Mouse (Mus musculus): Measurements from ENCODE around the gene Atg16l2. TPM values are rescaled to one million over a fixed set of nuclear protein-coding genes. Genes with fewer than 3 reads are reported as not detected.

Atg16l2 gene
- total and polyA plus RNA-seq, 3 experiments, result 7.9 to 8.8 TPM; not detected in 1

DNA sequence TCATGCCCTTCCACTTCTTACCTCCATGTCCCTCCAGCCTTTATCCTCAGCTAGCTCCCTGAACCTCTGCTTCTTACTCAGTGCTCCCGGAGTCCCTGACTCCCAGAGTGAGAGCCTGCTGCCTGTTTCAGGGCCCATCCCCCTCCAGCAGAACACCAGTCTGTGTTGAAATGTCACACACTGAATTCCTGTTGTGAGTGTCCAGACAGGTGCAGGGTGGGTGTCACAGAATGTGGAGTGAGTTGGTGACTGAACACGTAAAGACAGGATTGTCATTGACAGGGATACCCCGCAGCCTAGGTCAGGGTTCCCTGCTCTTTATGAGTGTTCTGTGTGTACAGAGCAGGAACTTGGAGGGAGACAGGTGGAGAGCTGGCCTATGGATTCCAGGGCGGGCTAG is 42.8 kb upstream of the Atg16l2 start:
- Histone ChIP-seq H3K9me3 (replicated peaks; ENCODE audit: insufficient read depth, low read length) (no peaks in the 10 kb centered on the region), H3K27me3 (ENCODE audit: control insufficient read depth in 1 of 2, insufficient read depth in 2 of 2, low read length in 2 of 2) (no peaks in the 10 kb centered on the region), H3K79me2 (ENCODE audit: control insufficient read depth, insufficient read depth, low read length, poor library complexity) (peaks cover 7% of the 10 kb centered on the region), H3K9ac (ENCODE audit: control insufficient read depth, low read depth, low read length, poor library complexity, severe bottlenecking) (no peak overlapping the region), H3K27ac (ENCODE audit: control insufficient read depth, low read depth, low read length) (no peak overlapping the region), H3K4me1 (ENCODE audit: control insufficient read depth in 1 of 2, insufficient read depth in 2 of 2, low read length in 2 of 2) (peaks cover 2 to 19% of the 10 kb centered on the region in 2 experiments), H3K36me3 (ENCODE audit: control insufficient read depth in 1 of 2, insufficient read depth in 2 of 2, low read length in 2 of 2) (peaks cover 0 to 4% of the 10 kb centered on the region in 2 experiments; a peak in 2 of 4 replicates), H3K4me3 (ENCODE audit: control insufficient read depth in 1 of 2, insufficient read depth in 1 of 2, low read depth in 2 of 2, low read length in 2 of 2) (no peak overlapping the region)
- TF ChIP-seq ZMIZ1 (IDR thresholded peaks at IDR 0.05; ENCODE audit: low read depth, low read length) (no peak), GATA1 (IDR thresholded peaks at IDR 0.05; ENCODE audit: low read depth, low read length) (no peak), CHD2 (IDR thresholded peaks at IDR 0.05; ENCODE audit: low read length) (no peak), JUND (IDR thresholded peaks at IDR 0.05; ENCODE audit: low read depth, low read length) (no peak), HCFC1 (IDR thresholded peaks at IDR 0.05; ENCODE audit: low read depth, low read length) (no peak), POLR2AphosphoS2 (IDR thresholded peaks at IDR 0.05; ENCODE audit: low read length) (no peak), CHD1 (IDR thresholded peaks at IDR 0.05; ENCODE audit: low read depth, low read length) (no peak), MAFK (IDR thresholded peaks at IDR 0.05; ENCODE audit: borderline replicate concordance, low read depth, low read length) (no peak), E2F4 (IDR thresholded peaks at IDR 0.05; ENCODE audit: borderline replicate concordance, low read depth, low read length) (no peak), TAL1 (IDR thresholded peaks at IDR 0.05; ENCODE audit: low read length) (no peak), POLR2A (IDR thresholded peaks at IDR 0.05; ENCODE audit: control insufficient read depth in 1 of 2, insufficient read depth in 1 of 2, low read depth in 1 of 2, low read length in 2 of 2, poor library complexity in 1 of 2) (no peak), NRF1 (IDR thresholded peaks at IDR 0.05; ENCODE audit: insufficient read depth, low read depth, low read length, poor library complexity, severe bottlenecking) (no peak), TBP (IDR thresholded peaks at IDR 0.05; ENCODE audit: low read depth, low read length) (no peak), USF1 (IDR thresholded peaks at IDR 0.05; ENCODE audit: low read depth, low read length) (no peak)
- no peak for DNase-seq (ENCODE audit: low read depth, low spot score)

DNA sequence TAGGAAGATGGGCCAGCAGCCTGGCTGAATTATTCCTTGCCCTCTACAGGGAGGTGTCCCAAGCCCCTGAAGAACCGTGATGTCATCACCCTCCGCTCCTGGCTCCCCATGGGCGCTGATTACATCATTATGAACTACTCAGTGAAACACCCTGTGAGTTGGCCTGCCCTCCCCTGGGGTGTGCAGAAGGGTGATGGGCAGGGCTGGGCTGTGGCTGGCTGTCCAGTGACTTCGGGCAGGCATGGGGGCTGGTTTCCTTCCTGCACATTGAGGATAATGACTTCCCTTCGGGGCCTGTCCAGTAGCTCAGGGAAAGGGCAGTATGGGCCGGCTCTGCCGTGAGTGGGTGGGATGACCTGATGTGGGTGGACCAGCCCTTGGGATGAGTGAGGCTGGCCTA is 41.1 kb upstream of the Atg16l2 start:
- H3K4me1 ChIP-seq (ENCODE audit: control insufficient read depth in 1 of 2, insufficient read depth in 2 of 2, low read length in 2 of 2), result peaks cover 2 to 11% of the 10 kb centered on the region in 2 experiments
- no peak for TF ChIP-seq ZKSCAN1 (IDR thresholded peaks at IDR 0.05; ENCODE audit: low read depth, low read length)
- no peak for DNase-seq (ENCODE audit: low read depth, low spot score)
- H3K79me2 ChIP-seq (ENCODE audit: control insufficient read depth, insufficient read depth, low read length, poor library complexity), result peaks cover 2% of the 10 kb centered on the region; the same call in 1 of the 2 replicates
- no peaks in the 10 kb centered on the region for H3K9me3 ChIP-seq (replicated peaks; ENCODE audit: insufficient read depth, low read length)
- peaks cover 0 to 4% of the 10 kb centered on the region in 2 experiments; a peak in 2 of 4 replicates for H3K36me3 ChIP-seq (ENCODE audit: control insufficient read depth in 1 of 2, insufficient read depth in 2 of 2, low read length in 2 of 2)
- H3K9ac ChIP-seq (ENCODE audit: control insufficient read depth, low read depth, low read length, poor library complexity, severe bottlenecking), result no peak overlapping the region
- H3K27me3 ChIP-seq (ENCODE audit: control insufficient read depth in 1 of 2, insufficient read depth in 2 of 2, low read length in 2 of 2), result no peaks in the 10 kb centered on the region
- no peak overlapping the region for H3K4me3 ChIP-seq (ENCODE audit: control insufficient read depth in 1 of 2, insufficient read depth in 1 of 2, low read depth in 2 of 2, low read length in 2 of 2)
- H3K27ac ChIP-seq (ENCODE audit: control insufficient read depth, low read depth, low read length), result no peak overlapping the region

DNA sequence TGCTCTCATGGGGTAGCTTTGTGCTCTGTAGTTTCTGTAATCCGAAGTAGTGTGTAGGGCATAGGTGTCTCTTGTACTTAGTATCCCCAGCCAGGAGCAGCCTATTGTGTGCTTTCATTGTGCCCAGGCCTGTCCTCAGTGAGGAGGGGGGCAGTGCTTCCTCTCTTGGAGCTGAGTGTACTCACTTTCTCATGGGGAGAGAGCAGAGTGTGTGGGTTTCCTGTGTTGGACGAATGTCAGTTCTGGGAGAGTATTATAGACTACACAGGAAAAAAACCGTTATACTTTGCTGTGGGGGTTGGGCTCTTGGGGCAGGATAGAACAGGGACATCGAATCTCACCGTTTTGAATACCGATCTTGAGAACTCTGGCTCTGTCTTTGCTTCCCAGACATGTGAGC is 39.4 kb upstream of the Atg16l2 start:
- TF ChIP-seq NRF1 (IDR thresholded peaks at IDR 0.05; ENCODE audit: insufficient read depth, low read depth, low read length, poor library complexity, severe bottlenecking), result no peak
- no peak for TF ChIP-seq RAD21 (IDR thresholded peaks at IDR 0.05; ENCODE audit: low read depth, low read length)
- no peak for TF ChIP-seq GATA1 (IDR thresholded peaks at IDR 0.05; ENCODE audit: low read depth, low read length)
- TF ChIP-seq CHD2 (IDR thresholded peaks at IDR 0.05; ENCODE audit: low read length), result no peak
- no peak for TF ChIP-seq MYC (IDR thresholded peaks at IDR 0.05; ENCODE audit: low read depth, low read length)
- no peak for TF ChIP-seq USF1 (IDR thresholded peaks at IDR 0.05; ENCODE audit: low read depth, low read length)
- TF ChIP-seq TBP (IDR thresholded peaks at IDR 0.05; ENCODE audit: low read depth, low read length), result no peak
- no peak for TF ChIP-seq CTCF (IDR thresholded peaks at IDR 0.05 in 2 of 3, conservative IDR thresholded peaks at IDR 0.05 in 1 of 3; ENCODE audit: control insufficient read depth in 1 of 3, insufficient read depth in 1 of 3, low read depth in 2 of 3, low read length in 3 of 3, poor library complexity in 1 of 3, severe bottlenecking in 1 of 3)
- no peak for TF ChIP-seq E2F4 (IDR thresholded peaks at IDR 0.05; ENCODE audit: borderline replicate concordance, low read depth, low read length)
- TF ChIP-seq MAFK (IDR thresholded peaks at IDR 0.05; ENCODE audit: borderline replicate concordance, low read depth, low read length), result no peak
- TF ChIP-seq JUND (IDR thresholded peaks at IDR 0.05; ENCODE audit: low read depth, low read length), result no peak
- no peak for TF ChIP-seq ZNF384 (IDR thresholded peaks at IDR 0.05; ENCODE audit: low read depth, low read length)
- TF ChIP-seq MAZ (IDR thresholded peaks at IDR 0.05; ENCODE audit: low read depth, low read length), result no peak
- no peak for TF ChIP-seq SMC3 (IDR thresholded peaks at IDR 0.05; ENCODE audit: low read depth, low read length)
- Histone ChIP-seq H3K27me3 (ENCODE audit: control insufficient read depth in 1 of 2, insufficient read depth in 2 of 2, low read length in 2 of 2) (no peaks in the 10 kb centered on the region), H3K9me3 (replicated peaks; ENCODE audit: insufficient read depth, low read length) (no peaks in the 10 kb centered on the region), H3K4me1 (ENCODE audit: control insufficient read depth in 1 of 2, insufficient read depth in 2 of 2, low read length in 2 of 2) (peaks cover 0 to 11% of the 10 kb centered on the region in 2 experiments; a peak in 3 of 4 replicates), H3K9ac (ENCODE audit: control insufficient read depth, low read depth, low read length, poor library complexity, severe bottlenecking) (no peak overlapping the region), H3K79me2 (ENCODE audit: control insufficient read depth, insufficient read depth, low read length, poor library complexity) (no peaks in the 10 kb centered on the region), H3K36me3 (ENCODE audit: control insufficient read depth in 1 of 2, insufficient read depth in 2 of 2, low read length in 2 of 2) (peaks cover 0 to 4% of the 10 kb centered on the region in 2 experiments; a peak in 2 of 4 replicates), H3K4me3 (ENCODE audit: control insufficient read depth in 1 of 2, insufficient read depth in 1 of 2, low read depth in 2 of 2, low read length in 2 of 2) (no peak overlapping the region), H3K27ac (ENCODE audit: control insufficient read depth, low read depth, low read length) (no peak overlapping the region)
- DNase-seq (ENCODE audit: low read depth, low spot score), result no peak
